Mouse (Mus musculus): Measurements from ENCODE around the gene Pah.

Gene Pah

GRCm38 (mm10) chr10:87521646-87522045 lies at the start of gene Pah:
Gene Pah (plus strand): TSS chr10:87521795.
- DNase-seq (ENCODE audit: low read depth, low spot score): no peak

DNA sequence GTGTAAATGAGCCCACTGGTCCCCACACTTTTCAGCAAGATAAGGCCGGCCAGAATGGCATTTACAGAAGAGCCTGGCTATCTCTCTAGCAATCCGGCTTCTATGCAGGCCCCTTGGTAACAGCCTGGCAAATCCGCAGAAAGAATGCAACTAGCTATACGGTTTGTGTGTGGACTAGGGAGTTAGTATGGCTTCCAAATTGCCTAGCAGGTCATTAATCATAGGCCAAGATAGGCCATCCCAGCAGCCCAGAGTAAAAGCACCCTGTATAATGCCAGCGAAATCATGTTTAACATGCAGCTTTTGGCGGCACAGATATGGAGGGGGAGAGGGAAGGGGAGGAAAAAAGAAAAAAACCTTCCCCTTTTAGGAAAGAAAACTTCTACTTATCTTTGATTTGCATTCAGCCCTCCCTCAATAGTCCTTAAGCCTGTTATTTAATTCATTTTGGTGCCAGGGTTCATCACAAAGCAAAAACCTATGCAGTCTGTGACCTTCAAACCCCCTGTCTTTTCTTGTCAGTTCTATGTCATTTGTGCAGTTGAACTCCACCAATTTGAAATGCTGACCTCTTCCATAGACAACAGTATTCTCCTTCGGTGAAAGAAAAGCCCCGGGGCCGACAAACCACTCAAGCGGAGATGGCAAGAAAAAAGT lies 48.0 kb upstream of the Pah start:
- DNase-seq (ENCODE audit: low read depth, low spot score): no peak

GRCm38 (mm10) chr10:87474971-87475370 lies 46.6 kb upstream of the Pah start:
- DNase-seq (ENCODE audit: low read depth, low spot score): no peak

- no peak for DNase-seq (ENCODE audit: low read depth, low spot score)
Measured at GRCm38 (mm10) chr10:87477895-87478294, 43.7 kb upstream of the Pah start.

GRCm38 (mm10) chr10:87484831-87485720 lies 36.5 kb upstream of the Pah start:
- DNase-seq (ENCODE audit: low read depth, low spot score): no peak

GRCm38 (mm10) chr10:87485721-87486620 lies 35.6 kb upstream of the Pah start:
- no peak for DNase-seq (ENCODE audit: low read depth, low spot score)

DNA sequence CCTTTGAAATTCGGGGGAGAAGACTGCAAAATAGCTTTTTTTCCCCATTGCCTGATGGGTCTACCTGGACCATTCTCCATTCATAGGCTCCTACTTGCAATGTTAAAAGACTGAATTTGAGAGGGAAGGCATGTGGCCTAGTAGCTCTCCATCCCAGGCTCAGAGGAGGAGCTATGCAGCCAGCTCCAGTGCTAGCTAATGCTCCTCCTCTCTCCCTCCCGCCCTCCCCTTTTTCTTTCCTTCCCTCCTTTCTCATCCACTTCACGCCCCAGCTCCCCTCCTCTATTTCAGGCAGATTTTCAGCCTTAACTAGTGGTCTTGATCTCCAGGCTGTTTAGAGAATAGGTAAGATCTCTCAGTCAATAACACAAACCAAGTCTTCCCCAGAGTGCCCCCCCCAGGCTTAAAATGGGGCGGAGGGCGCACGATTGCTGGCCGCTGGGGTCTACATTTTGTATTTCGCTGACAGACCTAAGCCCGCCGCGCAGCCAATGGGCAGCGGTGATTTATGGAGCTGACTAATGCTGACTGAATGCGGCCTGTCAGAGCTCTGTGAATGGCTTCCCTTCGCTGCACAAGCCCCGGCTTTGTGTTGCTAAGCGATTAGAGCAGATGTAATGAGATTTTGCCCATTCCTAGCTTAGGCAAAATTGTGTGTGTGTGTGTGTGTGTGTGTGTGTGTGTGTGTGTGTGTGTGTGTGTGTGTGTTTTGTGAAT lies 33.0 kb upstream of the Pah start:
- DNase-seq (ENCODE audit: low read depth, low spot score): no peak

- DNase-seq (ENCODE audit: low read depth, low spot score): no peak
Measured at GRCm38 (mm10) chr10:87489246-87490009, 32.2 kb upstream of the Pah start.

- DNase-seq (ENCODE audit: low read depth, low spot score): no peak
Measured at GRCm38 (mm10) chr10:87490328-87490727, 31.3 kb upstream of the Pah start.

- DNase-seq (ENCODE audit: low read depth, low spot score): no peak
Measured at GRCm38 (mm10) chr10:87491485-87492040, 30.0 kb upstream of the Pah start.

DNA sequence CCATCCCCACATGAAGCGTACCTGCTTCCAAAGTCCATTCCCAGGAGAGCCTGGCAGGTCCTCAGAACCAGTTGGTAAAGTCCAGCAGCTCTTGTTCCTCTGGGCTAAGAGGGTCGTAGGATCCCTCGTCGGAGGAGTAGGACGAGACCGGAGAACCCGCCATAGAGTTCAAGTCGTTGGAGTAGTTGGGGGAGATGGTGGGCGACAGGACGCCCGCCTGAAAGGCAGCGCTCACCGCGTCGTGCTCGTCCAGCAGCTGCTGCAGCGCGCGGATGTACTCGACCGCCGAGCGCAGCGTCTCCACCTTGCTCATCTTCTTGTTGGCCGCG lies 29.3 kb upstream of the Pah start:
- DNase-seq (ENCODE audit: low read depth, low spot score): no peak

DNA sequence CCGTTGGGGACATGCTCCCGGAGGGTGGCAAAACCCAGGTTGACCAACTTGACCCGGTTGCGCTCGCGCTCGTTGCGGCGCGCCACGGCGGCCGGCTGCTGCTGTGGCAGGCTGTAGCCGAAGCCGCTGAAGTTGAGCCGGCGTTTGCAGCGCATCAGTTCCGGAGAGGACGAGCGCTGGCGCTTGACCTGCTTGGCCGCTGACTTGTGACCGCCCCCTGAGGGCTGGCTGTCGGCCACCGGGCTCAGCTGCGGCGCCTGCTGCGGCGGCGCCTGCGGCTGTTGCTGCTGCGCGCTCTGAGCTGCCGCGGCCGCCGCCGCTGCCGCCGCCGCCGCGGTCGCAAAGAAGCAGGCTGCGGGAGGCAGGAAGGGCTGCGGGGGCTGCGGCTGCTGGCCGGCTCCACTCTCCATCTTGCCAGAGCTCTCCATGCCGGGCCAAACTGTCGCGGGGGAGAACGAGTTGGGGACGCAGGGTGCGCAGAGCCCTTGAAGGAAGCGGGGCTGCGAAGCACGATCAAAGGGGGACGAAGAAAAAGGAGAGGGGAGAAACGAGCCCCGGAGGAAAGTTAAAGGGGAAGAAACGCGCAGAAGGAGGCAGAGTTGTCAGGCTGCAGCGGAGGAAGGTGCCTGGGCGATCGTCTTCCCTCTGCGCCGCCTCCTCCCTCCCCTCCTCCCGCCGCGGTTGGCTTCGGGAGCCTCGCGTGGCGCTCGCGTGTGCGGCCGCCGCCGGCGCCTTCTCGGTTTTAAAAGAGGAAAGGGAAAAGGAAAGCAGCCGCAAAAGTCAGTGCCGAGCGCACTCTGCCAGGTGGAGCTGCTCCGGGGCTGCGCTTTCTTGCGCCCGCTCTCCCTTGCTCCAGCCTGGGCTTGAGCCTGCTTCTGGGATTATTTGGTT lies 28.7 kb upstream of the Pah start:
- no peak for DNase-seq (ENCODE audit: low read depth, low spot score)

DNA sequence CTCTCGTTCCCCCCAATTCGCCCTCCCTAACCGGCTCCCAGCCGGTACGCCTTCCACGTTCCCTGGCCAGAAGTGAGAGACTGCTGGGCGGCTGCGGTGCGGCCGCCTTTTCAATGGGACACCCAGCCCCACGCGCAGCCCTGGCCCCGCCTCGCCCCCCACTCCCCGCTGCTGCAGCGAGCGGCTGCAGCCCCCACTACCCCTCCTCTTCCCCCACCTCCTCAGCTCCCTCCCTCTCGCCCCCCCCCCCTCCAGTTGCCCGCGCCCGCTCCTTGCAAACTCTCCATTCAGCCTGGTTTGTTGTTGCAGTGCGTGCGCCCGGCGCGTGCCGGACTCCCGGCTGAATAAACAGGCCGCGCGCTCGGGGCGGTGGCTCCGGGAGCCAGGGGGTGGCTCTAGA lies 28.0 kb upstream of the Pah start, which contains the start of gene Ascl1:
Gene Ascl1, minus strand, starts transcription at position 85 of the 400 bp plus-strand sequence.
- no peak for DNase-seq (ENCODE audit: low read depth, low spot score)

GRCm38 (mm10) chr10:87494176-87494575 lies 27.4 kb upstream of the Pah start:
- DNase-seq (ENCODE audit: low read depth, low spot score): no peak

- DNase-seq (ENCODE audit: low read depth, low spot score): no peak
Measured at GRCm38 (mm10) chr10:87494596-87494995, 27.0 kb upstream of the Pah start.

GRCm38 (mm10) chr10:87497056-87497455 lies 24.5 kb upstream of the Pah start:
- DNase-seq (ENCODE audit: low read depth, low spot score): no peak

DNA sequence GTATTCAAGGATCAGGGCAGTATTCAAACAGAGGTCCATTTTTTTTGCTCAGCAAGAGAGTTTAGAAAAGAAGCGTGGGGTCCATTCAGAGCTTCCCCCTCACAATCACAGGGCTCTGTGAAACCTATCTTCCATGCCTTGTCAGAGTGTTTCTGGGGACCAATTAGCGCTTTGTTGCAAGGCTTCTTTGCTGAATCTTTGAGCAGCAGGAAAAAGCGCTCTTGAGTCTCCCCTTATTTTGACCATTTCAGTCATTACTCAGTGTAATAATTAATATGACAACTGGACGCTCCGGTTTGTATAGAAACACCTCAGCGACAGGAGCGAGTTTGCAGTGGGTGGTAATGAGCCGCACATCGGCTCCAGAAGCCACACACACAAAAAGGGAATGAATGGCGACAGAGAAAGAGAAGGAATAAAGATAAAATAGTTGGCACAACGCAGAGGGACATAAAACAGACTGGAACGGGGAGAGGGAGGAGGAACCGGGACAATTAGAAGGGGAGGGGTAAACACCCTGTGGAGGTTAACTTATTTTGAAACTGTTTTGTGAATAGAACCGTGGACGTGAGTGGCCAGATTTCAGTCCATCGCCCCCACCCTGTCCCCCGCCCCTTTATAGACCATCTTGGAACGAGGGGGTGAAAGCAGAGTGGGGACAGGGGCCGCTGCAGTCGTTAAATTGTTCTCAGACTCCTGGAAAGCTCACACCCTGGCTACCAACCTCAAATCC lies 20.5 kb upstream of the Pah start:
- DNase-seq (ENCODE audit: low read depth, low spot score): no peak

DNA sequence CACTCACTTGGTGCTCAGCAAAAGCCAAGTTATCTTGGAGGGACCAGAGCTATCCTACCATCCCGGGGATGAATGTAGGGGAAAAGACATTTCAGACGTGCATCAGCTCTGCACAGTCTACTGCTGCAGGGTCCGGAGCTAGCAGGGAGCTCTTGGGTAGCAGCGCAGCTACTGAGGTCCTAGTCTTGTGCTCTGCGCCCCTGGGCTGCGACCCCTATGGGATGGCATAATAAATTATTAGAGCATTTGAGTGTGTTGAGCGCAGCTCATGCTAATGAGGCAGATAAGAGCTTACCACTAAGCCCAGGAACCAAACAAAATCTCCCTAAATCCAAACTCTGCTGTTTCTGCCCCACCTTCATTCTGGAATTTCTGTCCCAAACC lies 19.9 kb upstream of the Pah start:
- DNase-seq (ENCODE audit: low read depth, low spot score): no peak

GRCm38 (mm10) chr10:87502283-87502682 lies 19.3 kb upstream of the Pah start:
- DNase-seq (ENCODE audit: low read depth, low spot score): no peak

Data from telencephalon, adult 2 months (tissue).